Mouse (Mus musculus) lung, embryonic 14.5 days (tissue): ENCODE results near the gene Fzr1. TPM values are rescaled to one million over a fixed set of nuclear protein-coding genes. Genes with fewer than 3 reads are reported as not detected.

Experiments used
- ATAC-seq: fragments of 200-750 bp; cut with Nextera tagmentation; 2 replicates; pipeline ENCODE4 v1.8.0; 2017; ENCODE audit warnings: mild to moderate bottlenecking, moderate TSS enrichment, moderate library complexity; ENCODE audit not compliant: insufficient read depth
- DNase-seq: peaks from one replicate; pipeline ENCODE4 v3.0.0-alpha.2; 2015
- H3K27ac ChIP-seq: fragments of 300-500 bp; sonication (generic); 2 replicates; pipeline ENCODE4 v1.5.1; 2014; ENCODE audit warnings: low read depth, mild to moderate bottlenecking, moderate library complexity
- H3K27me3 ChIP-seq: fragments of 300-500 bp; sonication (generic); 2 replicates; pipeline ENCODE4 v1.6.1; 2014; ENCODE audit warnings: low read length, control low read depth; ENCODE audit not compliant: insufficient read depth
- H3K36me3 ChIP-seq: fragments of 300-500 bp; sonication (generic); 2 replicates; pipeline ENCODE4 v1.6.1; 2014; ENCODE audit warnings: control low read depth; ENCODE audit not compliant: insufficient read depth
- H3K4me1 ChIP-seq: fragments of 300-500 bp; sonication (generic); 2 replicates; pipeline ENCODE4 v1.6.1; 2014; ENCODE audit warnings: antibody characterized with exemption, control low read depth; ENCODE audit not compliant: insufficient read depth
- H3K4me2 ChIP-seq: fragments of 300-500 bp; sonication (generic); 2 replicates; pipeline ENCODE4 v1.6.1; 2014; ENCODE audit warnings: mild to moderate bottlenecking
- H3K4me3 ChIP-seq: fragments of 300-500 bp; sonication (generic); 2 replicates; pipeline ENCODE4 v1.5.1; 2014; ENCODE audit warnings: low read depth, low read length
- H3K9ac ChIP-seq: fragments of 300-500 bp; sonication (generic); 2 replicates; pipeline ENCODE4 v1.6.1; 2014
- H3K9me3 ChIP-seq: fragments of 300-500 bp; sonication (generic); 2 replicates; pipeline ENCODE4 v1.6.1; 2016; ENCODE audit warnings: low read depth, low read length, control low read depth
- CTCF ChIP-seq: IDR thresholded peaks from 2 replicates; pipeline ENCODE4 v1.5.1; 2016; ENCODE audit warnings: antibody characterized with exemption, low read depth
- WGBS: fragments of 180-500 bp; shearing (Covaris S2); extraction: QIAGEN DNeasy Blood & Tissue Kit; methylation state at CpG from one replicate; pipeline ENCODE4 v1.1.7; 2014; 5-methylcytosine and 5-hydroxymethylcytosine counted together
- polyA plus RNA-seq: library from polyadenylated mRNA; unstranded; fragments of >200 nt; fragmentation: Nextera tagmentation; extraction: Ambion mirVana; gene quantifications from 2 replicates; pipeline ENCODE4 v1.2.1, GENCODE M21; 2014

Gene Fzr1
- polyA plus RNA-seq, 1 experiment from 2014 or later: 116 TPM

GRCm38 (mm10) chr10:81354738-81355477, 23.4 kb downstream of the Fzr1 start:
- WGBS: 58% methylated on average over 9 of the region's 9 CpGs
- no peak for ATAC-seq

GRCm38 (mm10) chr10:81351678-81352291, 26.5 kb downstream of the Fzr1 start:
- no peak overlapping the region for H3K4me3 ChIP-seq
- H3K4me1 ChIP-seq: peaks cover 16% of the 10 kb centered on the region
- H3K9me3 ChIP-seq: no peaks in the 10 kb centered on the region
- WGBS: 15% methylated on average over 9 of the region's 9 CpGs
- H3K27ac ChIP-seq: no peak overlapping the region
- H3K4me2 ChIP-seq: no peak overlapping the region
- ATAC-seq (no peak), DNase-seq (no peak)
- no peak overlapping the region for H3K9ac ChIP-seq
- H3K36me3 ChIP-seq: peaks cover 15% of the 10 kb centered on the region; the same call in 1 of the 2 replicates
- no peaks in the 10 kb centered on the region for H3K27me3 ChIP-seq
- no peak for TF ChIP-seq CTCF

More at GRCm38 (mm10) chr10:81354738-81355477, 23.4 kb downstream of the Fzr1 start:
- Histone ChIP-seq H3K9ac (no peak overlapping the region), H3K36me3 (peaks cover 2% of the 10 kb centered on the region; the same call in 1 of the 2 replicates), H3K27me3 (no peaks in the 10 kb centered on the region), H3K4me1 (peaks cover 14% of the 10 kb centered on the region; the same call in 1 of the 2 replicates), H3K9me3 (no peaks in the 10 kb centered on the region), H3K4me3 (no peak overlapping the region), H3K4me2 (no peak overlapping the region), H3K27ac (no peak overlapping the region)
- TF ChIP-seq CTCF: no peak
- no peak for DNase-seq

DNA sequence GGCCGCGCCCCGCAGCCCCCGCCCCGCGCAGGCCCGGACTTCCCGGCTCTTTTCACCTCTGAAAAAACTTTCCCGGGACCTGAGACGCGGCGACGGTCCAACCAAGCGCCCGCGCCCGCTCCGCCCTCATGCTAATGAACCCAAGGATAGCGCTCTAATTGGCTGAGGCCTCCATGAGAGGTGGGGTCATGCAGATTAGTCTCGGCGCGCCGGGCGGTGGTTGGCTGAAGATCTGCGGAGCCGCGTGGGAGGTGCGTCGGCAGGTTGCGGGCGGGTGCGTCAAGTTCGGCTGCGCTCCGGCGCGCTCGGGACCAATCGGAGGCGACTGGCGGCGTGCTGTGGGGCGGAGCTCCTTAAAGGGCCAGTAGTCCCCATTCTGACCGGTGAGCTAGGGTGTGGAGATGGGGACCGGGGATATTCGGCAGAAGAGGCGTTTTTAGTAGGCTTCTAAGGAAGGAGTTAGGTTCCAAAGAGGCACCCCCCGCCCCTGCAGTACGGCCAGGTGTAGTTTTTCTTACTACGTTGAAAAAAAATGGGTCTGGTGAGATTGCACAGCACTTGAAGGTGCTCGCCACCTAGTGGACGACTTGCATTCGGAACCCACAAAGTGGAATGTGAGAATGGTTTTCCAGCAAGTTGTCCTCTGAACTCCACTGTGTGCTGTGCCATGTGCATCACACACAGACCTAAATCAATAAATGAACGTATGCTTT, 27.8 kb downstream of the Fzr1 start, which contains the start of gene Hmg20b:
Hmg20b (minus strand) TSS at position 130 of the 713 bp plus-strand sequence.
- Histone ChIP-seq H3K9me3 (no peaks in the 10 kb centered on the region), H3K36me3 (peaks cover 21% of the 10 kb centered on the region), H3K4me2 (peak within 1 kb of the TSS; percentile 95), H3K4me1 (peaks cover 14% of the 10 kb centered on the region), H3K4me3 (peak within 1 kb of the TSS; percentile 79), H3K27ac (peak within 1 kb of the TSS; percentile 81), H3K27me3 (no peaks in the 10 kb centered on the region), H3K9ac (peak within 1 kb of the TSS; percentile 84)
- DNase-seq (peak; percentile 99), ATAC-seq (peak; percentile 94)
- peak; percentile 93 for TF ChIP-seq CTCF
- under 1% methylated on average over 54 of the region's 54 CpGs for WGBS

DNA sequence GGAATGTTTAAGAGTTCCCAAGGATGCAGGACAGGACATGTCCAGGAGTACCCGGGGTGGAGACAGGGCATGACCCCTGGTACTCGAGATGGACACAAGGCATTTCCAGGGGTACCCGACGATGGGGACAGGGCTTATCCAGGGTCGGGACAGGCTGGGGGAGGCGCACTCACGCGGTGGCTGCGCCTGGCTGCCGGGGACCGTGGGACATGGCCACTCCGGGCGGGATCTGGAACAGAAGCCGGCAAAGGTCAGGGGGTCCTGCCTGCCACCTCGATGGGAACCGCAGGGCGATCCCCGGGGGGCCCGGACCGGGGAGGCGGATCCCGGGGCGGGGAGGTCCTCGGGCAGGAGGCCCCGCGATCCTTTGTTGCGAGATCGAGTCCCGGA, 28.4 kb downstream of the Fzr1 start:
- Histone ChIP-seq H3K4me3 (peak overlapping the region; percentile 79), H3K9ac (peak overlapping the region; percentile 84), H3K4me2 (peak overlapping the region; percentile 95), H3K4me1 (peaks cover 14% of the 10 kb centered on the region), H3K27ac (peak overlapping the region; percentile 81), H3K36me3 (peaks cover 24% of the 10 kb centered on the region), H3K9me3 (no peaks in the 10 kb centered on the region), H3K27me3 (0 out of 2 replicates have a peak, but pooled peaks cover under 1% of the 10 kb centered on the region)
- ATAC-seq: peak; percentile 23
- under 1% methylated on average over 29 of the region's 29 CpGs for WGBS
- no peak for TF ChIP-seq CTCF
- DNase-seq: no peak

DNA sequence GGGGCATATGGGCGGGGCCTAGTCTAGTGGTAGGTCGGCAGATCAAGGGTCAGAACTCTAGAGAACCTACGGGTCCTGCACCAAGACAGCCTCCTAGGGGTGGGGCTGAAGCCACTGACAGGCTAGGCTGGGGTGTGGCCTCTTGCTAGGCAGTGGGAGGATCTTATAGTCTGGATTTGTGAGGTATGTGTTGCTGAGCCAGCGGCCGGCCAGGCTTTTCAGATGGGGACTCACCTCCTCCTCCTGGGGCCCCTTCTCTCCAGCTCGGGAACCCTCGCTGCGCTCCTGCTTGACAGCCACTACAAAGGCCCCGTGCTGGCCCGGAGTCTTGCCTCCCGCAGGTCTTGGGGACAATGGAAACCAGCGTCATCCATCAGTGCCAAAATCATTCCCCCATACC, 29.2 kb downstream of the Fzr1 start:
- Histone ChIP-seq H3K4me2 (peak overlapping the region; percentile 95), H3K4me3 (peak overlapping the region; percentile 79), H3K4me1 (peaks cover 14% of the 10 kb centered on the region), H3K36me3 (peaks cover 24% of the 10 kb centered on the region), H3K27me3 (0 out of 2 replicates have a peak, but pooled peaks cover 4% of the 10 kb centered on the region), H3K27ac (peak overlapping the region; percentile 81; the same call in 1 of the 2 replicates), H3K9ac (peak overlapping the region; percentile 84; the same call in 1 of the 2 replicates), H3K9me3 (no peaks in the 10 kb centered on the region)
- no peak for TF ChIP-seq CTCF
- DNase-seq (peak; percentile 64), ATAC-seq (no peak)
- WGBS: 4% methylated on average over 11 of the region's 12 CpGs

GRCm38 (mm10) chr10:81346453-81347067, 31.8 kb downstream of the Fzr1 start:
- DNase-seq: peak; percentile 84
- ATAC-seq: no peak
- H3K4me2 ChIP-seq: peak overlapping the region; percentile 61
- peak; percentile 57 for TF ChIP-seq CTCF
- WGBS: 9% methylated on average over 52 of the region's 55 CpGs
- H3K27ac ChIP-seq: 0 out of 2 replicates have a peak overlapping the region, but pooled peaks have one; percentile 18
- H3K4me1 ChIP-seq: peaks cover 14% of the 10 kb centered on the region
- H3K9ac ChIP-seq: peak overlapping the region; percentile 23
- H3K4me3 ChIP-seq: peak overlapping the region; percentile 22
- H3K36me3 ChIP-seq: peaks cover 24% of the 10 kb centered on the region
- no peaks in the 10 kb centered on the region for H3K9me3 ChIP-seq
- H3K27me3 ChIP-seq: peaks cover 28% of the 10 kb centered on the region
